Mouse (Mus musculus): ENCODE results near the gene Psme1. TPM values are rescaled to one million over a fixed set of nuclear protein-coding genes. Genes with fewer than 3 reads are reported as not detected.

Gene Psme1
- polyA plus RNA-seq, 1 experiment from 2014 or later, result 221 TPM

GRCm38 (mm10) chr14:55608339-55608738, 30.4 kb downstream of the Psme1 start:
- Histone ChIP-seq H3K27me3 (no peaks in the 10 kb centered on the region), H3K9ac (no peak overlapping the region), H3K4me3 (no peak overlapping the region), H3K36me3 (peaks cover 42% of the 10 kb centered on the region), H3K27ac (replicated peaks) (no peak overlapping the region), H3K4me1 (replicated peaks) (peaks cover 11% of the 10 kb centered on the region; the same call in 1 of the 2 replicates), H3K4me2 (no peak overlapping the region), H3K9me3 (no peaks in the 10 kb centered on the region)
- WGBS, result 96% methylated on average over 6 of the region's 6 CpGs
- ATAC-seq (ENCODE audit: low FRiP score, low read depth), result no peak

GRCm38 (mm10) chr14:55613346-55613745, 35.4 kb downstream of the Psme1 start:
- ATAC-seq (ENCODE audit: low FRiP score, low read depth), result no peak
- no peak overlapping the region for H3K27ac ChIP-seq (replicated peaks)
- no peak overlapping the region for H3K4me2 ChIP-seq
- H3K4me1 ChIP-seq (replicated peaks), result no peaks in the 10 kb centered on the region
- no peak overlapping the region for H3K9ac ChIP-seq
- H3K36me3 ChIP-seq, result peaks cover 14% of the 10 kb centered on the region
- no peak overlapping the region for H3K4me3 ChIP-seq
- WGBS, result 70% methylated on average over 6 of the region's 6 CpGs
- H3K27me3 ChIP-seq, result no peaks in the 10 kb centered on the region
- no peaks in the 10 kb centered on the region for H3K9me3 ChIP-seq

GRCm38 (mm10) chr14:55614565-55615178, 36.7 kb downstream of the Psme1 start:
- Histone ChIP-seq H3K4me1 (replicated peaks) (no peaks in the 10 kb centered on the region), H3K27me3 (no peaks in the 10 kb centered on the region), H3K9ac (no peak overlapping the region), H3K9me3 (no peaks in the 10 kb centered on the region), H3K4me3 (no peak overlapping the region), H3K4me2 (no peak overlapping the region), H3K27ac (replicated peaks) (no peak overlapping the region), H3K36me3 (peaks cover 3% of the 10 kb centered on the region)
- no peak for ATAC-seq (ENCODE audit: low FRiP score, low read depth)
- 82% methylated on average over 7 of the region's 7 CpGs for WGBS

GRCm38 (mm10) chr14:55615876-55616275, 38.0 kb downstream of the Psme1 start:
- H3K4me2 ChIP-seq, result no peak overlapping the region
- no peak overlapping the region for H3K27ac ChIP-seq (replicated peaks)
- no peak for ATAC-seq (ENCODE audit: low FRiP score, low read depth)
- no peaks in the 10 kb centered on the region for H3K36me3 ChIP-seq
- no peaks in the 10 kb centered on the region for H3K27me3 ChIP-seq
- WGBS, result 43% methylated on average over 2 of the region's 2 CpGs
- no peaks in the 10 kb centered on the region for H3K4me1 ChIP-seq (replicated peaks)
- H3K9me3 ChIP-seq, result no peaks in the 10 kb centered on the region
- H3K9ac ChIP-seq, result no peak overlapping the region
- no peak overlapping the region for H3K4me3 ChIP-seq

GRCm38 (mm10) chr14:55616844-55617243, 38.9 kb downstream of the Psme1 start:
- Histone ChIP-seq H3K9me3 (no peaks in the 10 kb centered on the region), H3K4me3 (no peak overlapping the region), H3K4me1 (replicated peaks) (no peaks in the 10 kb centered on the region), H3K4me2 (no peak overlapping the region), H3K27me3 (no peaks in the 10 kb centered on the region), H3K9ac (no peak overlapping the region), H3K27ac (replicated peaks) (no peak overlapping the region), H3K36me3 (no peaks in the 10 kb centered on the region)
- WGBS, result 78% methylated on average over 2 of the region's 2 CpGs
- no peak for ATAC-seq (ENCODE audit: low FRiP score, low read depth)

GRCm38 (mm10) chr14:55617822-55618221, 39.9 kb downstream of the Psme1 start, which contains the start of gene Rec8:
Gene Rec8 (plus strand): TSS chr14:55618037.
- Histone ChIP-seq H3K27ac (replicated peaks) (peak within 1 kb of the TSS; percentile 39), H3K27me3 (no peaks in the 10 kb centered on the region), H3K4me1 (replicated peaks) (no peaks in the 10 kb centered on the region), H3K9ac (peak within 1 kb of the TSS; percentile 20; the same call in 1 of the 2 replicates), H3K36me3 (no peaks in the 10 kb centered on the region), H3K4me2 (peak within 1 kb of the TSS; percentile 42), H3K4me3 (peak within 1 kb of the TSS; percentile 30), H3K9me3 (no peaks in the 10 kb centered on the region)
- WGBS, result 22% methylated on average over 21 of the region's 21 CpGs
- ATAC-seq (ENCODE audit: low FRiP score, low read depth), result peak; percentile 88

- H3K4me1 ChIP-seq (replicated peaks), result no peaks in the 10 kb centered on the region
- H3K9ac ChIP-seq, result peak overlapping the region; percentile 20; the same call in 1 of the 2 replicates
- ATAC-seq (ENCODE audit: low FRiP score, low read depth), result peak; percentile 29; the same call in 1 of the 2 replicates
- no peaks in the 10 kb centered on the region for H3K27me3 ChIP-seq
- no peaks in the 10 kb centered on the region for H3K36me3 ChIP-seq
- no peaks in the 10 kb centered on the region for H3K9me3 ChIP-seq
- peak overlapping the region; percentile 30 for H3K4me3 ChIP-seq
- 53% methylated on average over 22 of the region's 22 CpGs for WGBS
- H3K27ac ChIP-seq (replicated peaks), result peak overlapping the region; percentile 39; the same call in 1 of the 2 replicates
- peak overlapping the region; percentile 42 for H3K4me2 ChIP-seq
Measured at GRCm38 (mm10) chr14:55618486-55619195, 40.7 kb downstream of the Psme1 start.

GRCm38 (mm10) chr14:55628077-55628827, 50.3 kb downstream of the Psme1 start:
- no peak overlapping the region for H3K9ac ChIP-seq
- H3K27ac ChIP-seq (replicated peaks), result no peak overlapping the region
- ATAC-seq (ENCODE audit: low FRiP score, low read depth), result no peak
- H3K36me3 ChIP-seq, result peaks cover 82% of the 10 kb centered on the region
- H3K4me1 ChIP-seq (replicated peaks), result no peaks in the 10 kb centered on the region
- no peak overlapping the region for H3K4me3 ChIP-seq
- H3K27me3 ChIP-seq, result no peaks in the 10 kb centered on the region
- H3K9me3 ChIP-seq, result no peaks in the 10 kb centered on the region
- WGBS, result 91% methylated on average over 27 of the region's 27 CpGs
- H3K4me2 ChIP-seq, result no peak overlapping the region

GRCm38 (mm10) chr14:55629312-55629711, 51.4 kb downstream of the Psme1 start:
- H3K27me3 ChIP-seq, result no peaks in the 10 kb centered on the region
- H3K4me1 ChIP-seq (replicated peaks), result peaks cover 5% of the 10 kb centered on the region
- H3K4me2 ChIP-seq, result no peak overlapping the region
- H3K9ac ChIP-seq, result no peak overlapping the region
- no peak overlapping the region for H3K27ac ChIP-seq (replicated peaks)
- peaks cover 90% of the 10 kb centered on the region for H3K36me3 ChIP-seq
- no peak overlapping the region for H3K4me3 ChIP-seq
- ATAC-seq (ENCODE audit: low FRiP score, low read depth), result no peak
- no peaks in the 10 kb centered on the region for H3K9me3 ChIP-seq
- WGBS, result 48% methylated on average over 5 of the region's 5 CpGs

Other genes starting within 250 kb of the Psme1 start
- 25.2 and 26.3 TPM in 2 replicates for gene Dhrs4, start 99.4 kb upstream of the Psme1 start, polyA plus RNA-seq (2015; fragmentation: Nextera tagmentation; extraction: Ambion mirVana)
- 26.3 and 30.5 TPM in 2 replicates for gene Carmil3, start 87.5 kb upstream of the Psme1 start, polyA plus RNA-seq (2015; fragmentation: Nextera tagmentation; extraction: Ambion mirVana)
- gene Cpne6, start 67.7 kb upstream of the Psme1 start, polyA plus RNA-seq (2015; fragmentation: Nextera tagmentation; extraction: Ambion mirVana), result 6.4 and 9.9 TPM in 2 replicates
- gene Nrl, start 53.1 kb upstream of the Psme1 start, polyA plus RNA-seq (2015; fragmentation: Nextera tagmentation; extraction: Ambion mirVana), result 0.10 and 0.22 TPM in 2 replicates
- 28.6 and 29.4 TPM in 2 replicates for gene Pck2, start 37.9 kb upstream of the Psme1 start, polyA plus RNA-seq (2015; fragmentation: Nextera tagmentation; extraction: Ambion mirVana)
- 111 and 114 TPM in 2 replicates for gene Dcaf11, start 18.1 kb upstream of the Psme1 start, polyA plus RNA-seq (2015; fragmentation: Nextera tagmentation; extraction: Ambion mirVana)
- gene A730061H03Rik, start 17.7 kb upstream of the Psme1 start, polyA plus RNA-seq (2015; fragmentation: Nextera tagmentation; extraction: Ambion mirVana), result 1.0 and 1.1 TPM in 2 replicates
- 0.17 and 0.41 TPM in 2 replicates for gene Fitm1, start 2.5 kb upstream of the Psme1 start, polyA plus RNA-seq (2015; fragmentation: Nextera tagmentation; extraction: Ambion mirVana)
- 42.0 and 48.9 TPM in 2 replicates for gene Emc9, start 7.2 kb downstream of the Psme1 start, polyA plus RNA-seq (2015; fragmentation: Nextera tagmentation; extraction: Ambion mirVana)
- gene Psme2, start 13.0 kb downstream of the Psme1 start, polyA plus RNA-seq (2015; fragmentation: Nextera tagmentation; extraction: Ambion mirVana), result 178 and 204 TPM in 2 replicates
- gene Rnf31, start 13.6 kb downstream of the Psme1 start, polyA plus RNA-seq (2015; fragmentation: Nextera tagmentation; extraction: Ambion mirVana), result 20.1 and 25.7 TPM in 2 replicates
- 9.7 and 10.2 TPM in 2 replicates for gene Irf9, start 25.4 kb downstream of the Psme1 start, polyA plus RNA-seq (2015; fragmentation: Nextera tagmentation; extraction: Ambion mirVana)
- gene Rec8, start 39.9 kb downstream of the Psme1 start, polyA plus RNA-seq (2015; fragmentation: Nextera tagmentation; extraction: Ambion mirVana), result 14.6 and 17.8 TPM in 2 replicates
- gene Ipo4, start 57.8 kb downstream of the Psme1 start, polyA plus RNA-seq (2015; fragmentation: Nextera tagmentation; extraction: Ambion mirVana), result 119 and 126 TPM in 2 replicates
- gene Gm49378, start 59.8 kb downstream of the Psme1 start, polyA plus RNA-seq (2015; fragmentation: Nextera tagmentation; extraction: Ambion mirVana), result 0.93 and 2.3 TPM in 2 replicates
- gene Tm9sf1, start 65.7 kb downstream of the Psme1 start, polyA plus RNA-seq (2015; fragmentation: Nextera tagmentation; extraction: Ambion mirVana), result 63.4 and 64.6 TPM in 2 replicates
- gene Tssk4, start 72.1 kb downstream of the Psme1 start, polyA plus RNA-seq (2015; fragmentation: Nextera tagmentation; extraction: Ambion mirVana), result 0.30 and 0.40 TPM in 2 replicates
- gene Mdp1, start 82.4 kb downstream of the Psme1 start, polyA plus RNA-seq (2015; fragmentation: Nextera tagmentation; extraction: Ambion mirVana), result 74.3 and 74.7 TPM in 2 replicates
- 45.7 TPM in 2 replicates for gene Gmpr2, start 93.8 kb downstream of the Psme1 start, polyA plus RNA-seq (2015; fragmentation: Nextera tagmentation; extraction: Ambion mirVana)
- 554 and 597 TPM in 2 replicates for gene Nedd8, start 94.0 kb downstream of the Psme1 start, polyA plus RNA-seq (2015; fragmentation: Nextera tagmentation; extraction: Ambion mirVana)
- gene Tinf2, start 103.7 kb downstream of the Psme1 start, polyA plus RNA-seq (2015; fragmentation: Nextera tagmentation; extraction: Ambion mirVana), result 24.9 and 27.0 TPM in 2 replicates
- 0.31 and 0.60 TPM in 2 replicates for gene Tgm1, start 135.8 kb downstream of the Psme1 start, polyA plus RNA-seq (2015; fragmentation: Nextera tagmentation; extraction: Ambion mirVana)
- 58.9 and 60.6 TPM in 2 replicates for gene Rabggta, start 144.1 kb downstream of the Psme1 start, polyA plus RNA-seq (2015; fragmentation: Nextera tagmentation; extraction: Ambion mirVana)
- gene Dhrs1, start 167.6 kb downstream of the Psme1 start, polyA plus RNA-seq (2015; fragmentation: Nextera tagmentation; extraction: Ambion mirVana), result 75.6 and 81.8 TPM in 2 replicates
- gene Nop9, start 167.6 kb downstream of the Psme1 start, polyA plus RNA-seq (2015; fragmentation: Nextera tagmentation; extraction: Ambion mirVana), result 29.4 and 29.8 TPM in 2 replicates
- 0.26 and 0.39 TPM in 2 replicates for gene Cideb, start 180.3 kb downstream of the Psme1 start, polyA plus RNA-seq (2015; fragmentation: Nextera tagmentation; extraction: Ambion mirVana)
- 0.54 and 0.84 TPM in 2 replicates for gene Ltb4r2, start 183.3 kb downstream of the Psme1 start, polyA plus RNA-seq (2015; fragmentation: Nextera tagmentation; extraction: Ambion mirVana)
- 0.91 and 0.93 TPM in 2 replicates for gene Ltb4r1, start 187.8 kb downstream of the Psme1 start, polyA plus RNA-seq (2015; fragmentation: Nextera tagmentation; extraction: Ambion mirVana)
- gene Adcy4, start 206.0 kb downstream of the Psme1 start, polyA plus RNA-seq (2015; fragmentation: Nextera tagmentation; extraction: Ambion mirVana), result 4.0 and 5.0 TPM in 2 replicates
- 1.6 and 2.0 TPM in 2 replicates for gene Ripk3, start 210.7 kb downstream of the Psme1 start, polyA plus RNA-seq (2015; fragmentation: Nextera tagmentation; extraction: Ambion mirVana)
- gene Nfatc4, start 245.0 kb downstream of the Psme1 start, polyA plus RNA-seq (2015; fragmentation: Nextera tagmentation; extraction: Ambion mirVana), result 10.3 and 10.9 TPM in 2 replicates